Mouse (Mus musculus): ENCODE data around the gene Wipf1. TPM values are rescaled to one million over a fixed set of nuclear protein-coding genes. Genes with fewer than 3 reads are reported as not detected.
"Not testable (repeated sequence)": the region's sequence is repeated elsewhere in the genome, so short reads cannot be mapped to it uniquely, and the experiment has no call there.

Gene Wipf1
- polyA plus RNA-seq, 1 experiment = 143 TPM

- no peaks in the 10 kb centered on the region for H3K4me1 ChIP-seq (ENCODE audit: control insufficient read depth, insufficient read depth, low read length)
Measured at GRCm38 (mm10) chr2:73563690-73564089, 34.2 kb upstream of the Wipf1 start.

GRCm38 (mm10) chr2:73562656-73563055 is 33.1 kb upstream of the Wipf1 start:
- TF ChIP-seq CTCF (IDR thresholded peaks at IDR 0.05; ENCODE audit: low read depth, low read length) = no peak
- TF ChIP-seq POLR2A (IDR thresholded peaks at IDR 0.05; ENCODE audit: borderline replicate concordance, low read depth, low read length) = no peak
- H3K27ac ChIP-seq (ENCODE audit: insufficient read depth, low read depth, low read length) = no peak overlapping the region
- H3K4me1 ChIP-seq (ENCODE audit: control insufficient read depth, insufficient read depth, low read length) = no peaks in the 10 kb centered on the region
- H3K4me3 ChIP-seq (ENCODE audit: insufficient read depth, low read length) = no peak overlapping the region

More at GRCm38 (mm10) chr2:73563690-73564089, 34.2 kb upstream of the Wipf1 start:
- TF ChIP-seq CTCF (IDR thresholded peaks at IDR 0.05; ENCODE audit: low read depth, low read length) = no peak
- TF ChIP-seq POLR2A (IDR thresholded peaks at IDR 0.05; ENCODE audit: borderline replicate concordance, low read depth, low read length) = no peak
- no peak overlapping the region for H3K4me3 ChIP-seq (ENCODE audit: insufficient read depth, low read length)
- no peak overlapping the region for H3K27ac ChIP-seq (ENCODE audit: insufficient read depth, low read depth, low read length)

- Histone ChIP-seq H3K4me3 (ENCODE audit: insufficient read depth, low read length) (no peak overlapping the region), H3K4me1 (ENCODE audit: control insufficient read depth, insufficient read depth, low read length) (no peaks in the 10 kb centered on the region), H3K27ac (ENCODE audit: insufficient read depth, low read depth, low read length) (no peak overlapping the region)
- TF ChIP-seq POLR2A (IDR thresholded peaks at IDR 0.05; ENCODE audit: borderline replicate concordance, low read depth, low read length) = no peak
- TF ChIP-seq CTCF (IDR thresholded peaks at IDR 0.05; ENCODE audit: low read depth, low read length) = peak; percentile 56; the same call in 1 of the 2 replicates
Measured at GRCm38 (mm10) chr2:73561665-73562063, 32.1 kb upstream of the Wipf1 start.

GRCm38 (mm10) chr2:73560899-73561664 is 31.5 kb upstream of the Wipf1 start:
- TF ChIP-seq POLR2A (IDR thresholded peaks at IDR 0.05; ENCODE audit: borderline replicate concordance, low read depth, low read length) (no peak), CTCF (IDR thresholded peaks at IDR 0.05; ENCODE audit: low read depth, low read length) (no peak)
- Histone ChIP-seq H3K27ac (ENCODE audit: insufficient read depth, low read depth, low read length) (no peak overlapping the region), H3K4me3 (ENCODE audit: insufficient read depth, low read length) (no peak overlapping the region), H3K4me1 (ENCODE audit: control insufficient read depth, insufficient read depth, low read length) (no peaks in the 10 kb centered on the region)

- no peaks in the 10 kb centered on the region for H3K4me1 ChIP-seq (ENCODE audit: control insufficient read depth, insufficient read depth, low read length)
- TF ChIP-seq POLR2A (IDR thresholded peaks at IDR 0.05; ENCODE audit: borderline replicate concordance, low read depth, low read length) (no peak), CTCF (IDR thresholded peaks at IDR 0.05; ENCODE audit: low read depth, low read length) (no peak)
- H3K27ac ChIP-seq (ENCODE audit: insufficient read depth, low read depth, low read length) = no peak overlapping the region
- H3K4me3 ChIP-seq (ENCODE audit: insufficient read depth, low read length) = no peak overlapping the region
Measured at GRCm38 (mm10) chr2:73560445-73560844, 30.9 kb upstream of the Wipf1 start.

- Histone ChIP-seq H3K4me3 (ENCODE audit: insufficient read depth, low read length) (no peak overlapping the region), H3K4me1 (ENCODE audit: control insufficient read depth, insufficient read depth, low read length) (peaks cover 19% of the 10 kb centered on the region), H3K27ac (ENCODE audit: insufficient read depth, low read depth, low read length) (no peak overlapping the region)
- TF ChIP-seq CTCF (IDR thresholded peaks at IDR 0.05; ENCODE audit: low read depth, low read length) (no peak), POLR2A (IDR thresholded peaks at IDR 0.05; ENCODE audit: borderline replicate concordance, low read depth, low read length) (no peak)
Measured at GRCm38 (mm10) chr2:73557956-73558355, 28.4 kb upstream of the Wipf1 start.

- H3K27ac ChIP-seq (ENCODE audit: insufficient read depth, low read depth, low read length); H3K4me3 ChIP-seq (ENCODE audit: insufficient read depth, low read length): not testable (repeated sequence)
- peaks cover 24% of the 10 kb centered on the region for H3K4me1 ChIP-seq (ENCODE audit: control insufficient read depth, insufficient read depth, low read length)
Measured at GRCm38 (mm10) chr2:73557061-73557460, 27.5 kb upstream of the Wipf1 start.

GRCm38 (mm10) chr2:73554389-73554788 is 24.9 kb upstream of the Wipf1 start:
- Histone ChIP-seq H3K4me3 (ENCODE audit: insufficient read depth, low read length) (no peak overlapping the region), H3K27ac (ENCODE audit: insufficient read depth, low read depth, low read length) (peak overlapping the region; percentile 63), H3K4me1 (ENCODE audit: control insufficient read depth, insufficient read depth, low read length) (peaks cover 24% of the 10 kb centered on the region)
- no peak for TF ChIP-seq POLR2A (IDR thresholded peaks at IDR 0.05; ENCODE audit: borderline replicate concordance, low read depth, low read length)
- TF ChIP-seq CTCF (IDR thresholded peaks at IDR 0.05; ENCODE audit: low read depth, low read length) = no peak

GRCm38 (mm10) chr2:73552926-73553325 is 23.4 kb upstream of the Wipf1 start:
- Histone ChIP-seq H3K4me3 (ENCODE audit: insufficient read depth, low read length) (no peak overlapping the region), H3K27ac (ENCODE audit: insufficient read depth, low read depth, low read length) (0 out of 2 replicates have a peak overlapping the region, but pooled peaks have one; percentile 1), H3K4me1 (ENCODE audit: control insufficient read depth, insufficient read depth, low read length) (peaks cover 35% of the 10 kb centered on the region)
- TF ChIP-seq CTCF (IDR thresholded peaks at IDR 0.05; ENCODE audit: low read depth, low read length) (no peak), POLR2A (IDR thresholded peaks at IDR 0.05; ENCODE audit: borderline replicate concordance, low read depth, low read length) (no peak)

GRCm38 (mm10) chr2:73550725-73551124 is 21.2 kb upstream of the Wipf1 start:
- TF ChIP-seq CTCF (IDR thresholded peaks at IDR 0.05; ENCODE audit: low read depth, low read length) (no peak), POLR2A (IDR thresholded peaks at IDR 0.05; ENCODE audit: borderline replicate concordance, low read depth, low read length) (no peak)
- Histone ChIP-seq H3K4me1 (ENCODE audit: control insufficient read depth, insufficient read depth, low read length) (peaks cover 52% of the 10 kb centered on the region), H3K4me3 (ENCODE audit: insufficient read depth, low read length) (no peak overlapping the region), H3K27ac (ENCODE audit: insufficient read depth, low read depth, low read length) (no peak overlapping the region)
